Mouse (Mus musculus): ENCODE measurements around the gene Sostdc1. TPM values are rescaled to one million over a fixed set of nuclear protein-coding genes. Genes with fewer than 3 reads are reported as not detected.

Sostdc1 gene
- polyA plus RNA-seq, 1 experiment from 2014 or later = 10.5 TPM

GRCm38 (mm10) chr12:36313015-36313414, 924 bp upstream of the Sostdc1 start:
- H3K4me2 ChIP-seq (ENCODE audit: low read depth, low read length) = no peak overlapping the region
- H3K4me3 ChIP-seq (ENCODE audit: low read depth, low read length) = no peak overlapping the region
- 32% methylated on average over 2 of the region's 2 CpGs for WGBS
- ATAC-seq (ENCODE audit: low read depth) = no peak
- no peaks in the 10 kb centered on the region for H3K27me3 ChIP-seq (ENCODE audit: control insufficient read depth, insufficient read depth, low read length)
- H3K36me3 ChIP-seq (ENCODE audit: control insufficient read depth, insufficient read depth, low read length) = no peaks in the 10 kb centered on the region
- no peak overlapping the region for H3K9ac ChIP-seq (replicated peaks; ENCODE audit: low read depth, low read length)
- H3K27ac ChIP-seq (ENCODE audit: low read depth, low read length) = no peak overlapping the region
- no peaks in the 10 kb centered on the region for H3K9me3 ChIP-seq (ENCODE audit: control insufficient read depth, low read length)
- H3K4me1 ChIP-seq (ENCODE audit: control insufficient read depth, insufficient read depth, low read length) = no peaks in the 10 kb centered on the region

- Histone ChIP-seq H3K9me3 (ENCODE audit: control insufficient read depth, low read length) (no peaks in the 10 kb centered on the region), H3K36me3 (ENCODE audit: control insufficient read depth, insufficient read depth, low read length) (no peaks in the 10 kb centered on the region), H3K9ac (replicated peaks; ENCODE audit: low read depth, low read length) (no peak overlapping the region), H3K27me3 (ENCODE audit: control insufficient read depth, insufficient read depth, low read length) (no peaks in the 10 kb centered on the region), H3K4me3 (ENCODE audit: low read depth, low read length) (0 out of 2 replicates have a peak overlapping the region, but pooled peaks have one; percentile 6), H3K4me1 (ENCODE audit: control insufficient read depth, insufficient read depth, low read length) (no peaks in the 10 kb centered on the region), H3K27ac (ENCODE audit: low read depth, low read length) (no peak overlapping the region), H3K4me2 (ENCODE audit: low read depth, low read length) (peak overlapping the region; percentile 29; the same call in 1 of the 2 replicates)
- ATAC-seq (ENCODE audit: low read depth) = no peak
- WGBS = 79% methylated on average over 7 of the region's 7 CpGs
These were observed 507 bp downstream of the Sostdc1 start for GRCm38 (mm10) chr12:36314446-36314845.

- ATAC-seq (ENCODE audit: low read depth) = no peak
- Histone ChIP-seq H3K4me2 (ENCODE audit: low read depth, low read length) (no peak overlapping the region), H3K4me3 (ENCODE audit: low read depth, low read length) (no peak overlapping the region), H3K36me3 (ENCODE audit: control insufficient read depth, insufficient read depth, low read length) (no peaks in the 10 kb centered on the region), H3K27ac (ENCODE audit: low read depth, low read length) (no peak overlapping the region), H3K27me3 (ENCODE audit: control insufficient read depth, insufficient read depth, low read length) (no peaks in the 10 kb centered on the region), H3K9me3 (ENCODE audit: control insufficient read depth, low read length) (no peaks in the 10 kb centered on the region), H3K4me1 (ENCODE audit: control insufficient read depth, insufficient read depth, low read length) (no peaks in the 10 kb centered on the region), H3K9ac (replicated peaks; ENCODE audit: low read depth, low read length) (no peak overlapping the region)
- 83% methylated on average over 3 of the region's 3 CpGs for WGBS
These were observed 1.6 kb downstream of the Sostdc1 start for GRCm38 (mm10) chr12:36315527-36315926.

GRCm38 (mm10) chr12:36316056-36316455, 2.1 kb downstream of the Sostdc1 start:
- Histone ChIP-seq H3K9me3 (ENCODE audit: control insufficient read depth, low read length) (no peaks in the 10 kb centered on the region), H3K4me2 (ENCODE audit: low read depth, low read length) (no peak overlapping the region), H3K27ac (ENCODE audit: low read depth, low read length) (no peak overlapping the region), H3K4me3 (ENCODE audit: low read depth, low read length) (no peak overlapping the region), H3K36me3 (ENCODE audit: control insufficient read depth, insufficient read depth, low read length) (no peaks in the 10 kb centered on the region), H3K4me1 (ENCODE audit: control insufficient read depth, insufficient read depth, low read length) (no peaks in the 10 kb centered on the region), H3K9ac (replicated peaks; ENCODE audit: low read depth, low read length) (no peak overlapping the region), H3K27me3 (ENCODE audit: control insufficient read depth, insufficient read depth, low read length) (no peaks in the 10 kb centered on the region)
- no peak for ATAC-seq (ENCODE audit: low read depth)
- 59% methylated on average over 3 of the region's 3 CpGs for WGBS

- Histone ChIP-seq H3K9ac (replicated peaks; ENCODE audit: low read depth, low read length) (peak overlapping the region; percentile 42), H3K4me3 (ENCODE audit: low read depth, low read length) (peak overlapping the region; percentile 41), H3K27ac (ENCODE audit: low read depth, low read length) (no peak overlapping the region), H3K36me3 (ENCODE audit: control insufficient read depth, insufficient read depth, low read length) (no peaks in the 10 kb centered on the region), H3K27me3 (ENCODE audit: control insufficient read depth, insufficient read depth, low read length) (no peaks in the 10 kb centered on the region), H3K4me1 (ENCODE audit: control insufficient read depth, insufficient read depth, low read length) (no peaks in the 10 kb centered on the region), H3K4me2 (ENCODE audit: low read depth, low read length) (peak overlapping the region; percentile 78), H3K9me3 (ENCODE audit: control insufficient read depth, low read length) (no peaks in the 10 kb centered on the region)
- peak; percentile 85 for ATAC-seq (ENCODE audit: low read depth)
- 2% methylated on average over 30 of the region's 30 CpGs for WGBS
These were observed 3.3 kb downstream of the Sostdc1 start for GRCm38 (mm10) chr12:36317036-36317819.

GRCm38 (mm10) chr12:36317820-36318135, 3.8 kb downstream of the Sostdc1 start:
- H3K27me3 ChIP-seq (ENCODE audit: control insufficient read depth, insufficient read depth, low read length) = no peaks in the 10 kb centered on the region
- H3K27ac ChIP-seq (ENCODE audit: low read depth, low read length) = no peak overlapping the region
- H3K9ac ChIP-seq (replicated peaks; ENCODE audit: low read depth, low read length) = no peak overlapping the region
- 17% methylated on average over 3 of the region's 3 CpGs for WGBS
- H3K9me3 ChIP-seq (ENCODE audit: control insufficient read depth, low read length) = no peaks in the 10 kb centered on the region
- no peak for ATAC-seq (ENCODE audit: low read depth)
- H3K4me2 ChIP-seq (ENCODE audit: low read depth, low read length) = peak overlapping the region; percentile 78; the same call in 1 of the 2 replicates
- peak overlapping the region; percentile 41 for H3K4me3 ChIP-seq (ENCODE audit: low read depth, low read length)
- H3K4me1 ChIP-seq (ENCODE audit: control insufficient read depth, insufficient read depth, low read length) = no peaks in the 10 kb centered on the region
- H3K36me3 ChIP-seq (ENCODE audit: control insufficient read depth, insufficient read depth, low read length) = no peaks in the 10 kb centered on the region

- no peak overlapping the region for H3K9ac ChIP-seq (replicated peaks; ENCODE audit: low read depth, low read length)
- no peak overlapping the region for H3K4me3 ChIP-seq (ENCODE audit: low read depth, low read length)
- H3K4me1 ChIP-seq (ENCODE audit: control insufficient read depth, insufficient read depth, low read length) = no peaks in the 10 kb centered on the region
- no peaks in the 10 kb centered on the region for H3K36me3 ChIP-seq (ENCODE audit: control insufficient read depth, insufficient read depth, low read length)
- H3K4me2 ChIP-seq (ENCODE audit: low read depth, low read length) = no peak overlapping the region
- no peaks in the 10 kb centered on the region for H3K27me3 ChIP-seq (ENCODE audit: control insufficient read depth, insufficient read depth, low read length)
- H3K9me3 ChIP-seq (ENCODE audit: control insufficient read depth, low read length) = no peaks in the 10 kb centered on the region
- 95% methylated on average over 4 of the region's 4 CpGs for WGBS
- H3K27ac ChIP-seq (ENCODE audit: low read depth, low read length) = no peak overlapping the region
- ATAC-seq (ENCODE audit: low read depth) = no peak
These were observed 12.2 kb downstream of the Sostdc1 start for GRCm38 (mm10) chr12:36326101-36326521.

- peak; percentile 14; the same call in 1 of the 2 replicates for ATAC-seq (ENCODE audit: low read depth)
- no peak overlapping the region for H3K27ac ChIP-seq (ENCODE audit: low read depth, low read length)
- WGBS = 85% methylated on average over 1 of the region's 1 CpGs
These were observed 18.7 kb downstream of the Sostdc1 start for GRCm38 (mm10) chr12:36332676-36333075.

GRCm38 (mm10) chr12:36333837-36334281, 19.9 kb downstream of the Sostdc1 start:
- 82% methylated on average over 9 of the region's 9 CpGs for WGBS
- Histone ChIP-seq H3K27ac (ENCODE audit: low read depth, low read length) (no peak overlapping the region), H3K27me3 (ENCODE audit: control insufficient read depth, insufficient read depth, low read length) (no peaks in the 10 kb centered on the region), H3K4me2 (ENCODE audit: low read depth, low read length) (no peak overlapping the region), H3K9me3 (ENCODE audit: control insufficient read depth, low read length) (no peaks in the 10 kb centered on the region), H3K9ac (replicated peaks; ENCODE audit: low read depth, low read length) (no peak overlapping the region), H3K4me1 (ENCODE audit: control insufficient read depth, insufficient read depth, low read length) (no peaks in the 10 kb centered on the region), H3K36me3 (ENCODE audit: control insufficient read depth, insufficient read depth, low read length) (no peaks in the 10 kb centered on the region), H3K4me3 (ENCODE audit: low read depth, low read length) (no peak overlapping the region)
- no peak for ATAC-seq (ENCODE audit: low read depth)

More at GRCm38 (mm10) chr12:36332676-36333075, 18.7 kb downstream of the Sostdc1 start:
- Histone ChIP-seq H3K27me3 (ENCODE audit: control insufficient read depth, insufficient read depth, low read length) (no peaks in the 10 kb centered on the region), H3K4me1 (ENCODE audit: control insufficient read depth, insufficient read depth, low read length) (no peaks in the 10 kb centered on the region), H3K9me3 (ENCODE audit: control insufficient read depth, low read length) (no peaks in the 10 kb centered on the region), H3K4me2 (ENCODE audit: low read depth, low read length) (no peak overlapping the region), H3K4me3 (ENCODE audit: low read depth, low read length) (no peak overlapping the region), H3K36me3 (ENCODE audit: control insufficient read depth, insufficient read depth, low read length) (no peaks in the 10 kb centered on the region), H3K9ac (replicated peaks; ENCODE audit: low read depth, low read length) (no peak overlapping the region)
